Mouse (Mus musculus) heart, postnatal 14 days (tissue): ENCODE results near the gene Mrpl30. TPM values are rescaled to one million over a fixed set of nuclear protein-coding genes. Genes with fewer than 3 reads are reported as not detected.

ENCODE experiments used
- DNase-seq, 2 experiments: peaks; one replicate each; pipeline ENCODE4 v3.0.0; 2021 to 2022
- intact Hi-C: fragments of 180-260 bp; cut with DNase I; formaldehyde crosslinking; loops from one replicate; pipeline ENCODE4 v1.15.1; 2025
- long read RNA-seq, 2 experiments: library from polyadenylated mRNA; stranded (forward); transcript quantifications; one replicate each; pipeline ENCODE4 v2.0.0; 2021
- total RNA-seq, 2 experiments: library from RNA; stranded (reverse); gene quantifications; 2 replicates each; pipeline ENCODE4 v1.2.3; 2021

Gene Mrpl30
- total RNA-seq, result 100 to 1,000 TPM; 311 to 329 TPM
- long read RNA-seq, experiment 1, transcript Mrpl30-205 (5 exons, 662 nt), result minor isoform, 15 of 220 reads
- long read RNA-seq, experiment 1, transcript Mrpl30-206 (5 exons, 501 nt), result minor isoform, 6 of 220 reads
- long read RNA-seq, experiment 1, transcript Mrpl30-201 (6 exons, 969 nt), result major isoform, 93 of 220 reads
- long read RNA-seq, experiment 1, partial matches to known transcripts, result 3 of 220 reads
- long read RNA-seq, experiment 1, other reads (novel, unspliced or antisense), result 100 of 220 reads
- long read RNA-seq, experiment 2, transcript Mrpl30-205 (5 exons, 662 nt), result minor isoform, 7 of 330 reads
- long read RNA-seq, experiment 2, transcript Mrpl30-201 (6 exons, 969 nt), result major isoform, 90 of 330 reads
- long read RNA-seq, experiment 2, partial matches to known transcripts, result 0 of 330 reads
- long read RNA-seq, experiment 2, other reads (novel, unspliced or antisense), result 228 of 330 reads

- peak; percentile 88 to 91 for DNase-seq
- intact Hi-C loops, result loop anchor here (5.0 kb wide), 1 partner anchor 242 kb away; no protein-coding TSS in a partner anchor
Measured at GRCm38 (mm10) chr1:37890025-37890652, at the start of gene Mrpl30, which contains the start of gene Mitd1. Gene Mrpl30 (plus strand): TSS chr1:37890477. Gene Mitd1 (minus strand): TSS chr1:37890411.

GRCm38 (mm10) chr1:37846878-37847277 is 43.4 kb upstream of the Mrpl30 start:
- intact Hi-C loops, result no loop called here
- DNase-seq, result no peak

GRCm38 (mm10) chr1:37850696-37851095 is 39.6 kb upstream of the Mrpl30 start:
- no peak for DNase-seq
- intact Hi-C loops, result no loop called here

GRCm38 (mm10) chr1:37864511-37865400 is 25.5 kb upstream of the Mrpl30 start:
- DNase-seq, result peak; percentile 100
- intact Hi-C loops, result loop anchor here (10.0 kb wide), 2 partner anchors 420 to 1670 kb away; partner anchors contain the start of gene Cnot11

GRCm38 (mm10) chr1:37865401-37866215 is 24.7 kb upstream of the Mrpl30 start:
- intact Hi-C loops, result loop anchor here (2.0 to 10.0 kb wide), 3 partner anchors 187 to 1669 kb away; partner anchors contain the start of gene Cnot11
- DNase-seq, result no peak

GRCm38 (mm10) chr1:37866286-37866685 is 24.0 kb upstream of the Mrpl30 start, which contains the start of gene Tsga10:
Gene Tsga10 (minus strand): TSS chr1:37866429.
- no peak for DNase-seq
- intact Hi-C loops, result loop anchor here (2.0 to 10.0 kb wide), 3 partner anchors 187 to 1669 kb away; partner anchors contain the start of gene Cnot11

- intact Hi-C loops, result loop anchor here (2.0 to 10.0 kb wide), 3 partner anchors 188 to 1668 kb away; partner anchors contain the start of gene Cnot11
- peak; percentile 37 to 54 for DNase-seq
Measured at GRCm38 (mm10) chr1:37867056-37867455, 23.2 kb upstream of the Mrpl30 start.

- intact Hi-C loops, result loop anchor here (2.0 to 10.0 kb wide), 3 partner anchors 189 to 1667 kb away; partner anchors contain the start of gene Cnot11
- DNase-seq, result no peak
Measured at GRCm38 (mm10) chr1:37867684-37868322, 22.5 kb upstream of the Mrpl30 start.

GRCm38 (mm10) chr1:37868640-37869039 is 21.6 kb upstream of the Mrpl30 start:
- no peak for DNase-seq
- intact Hi-C loops, result loop anchor here (10.0 kb wide), 2 partner anchors 424 to 1666 kb away; partner anchors contain the start of gene Cnot11

- DNase-seq, result no peak
- intact Hi-C loops, result loop anchor here (10.0 kb wide), 2 partner anchors 425 to 1665 kb away; partner anchors contain the start of gene Cnot11
Measured at GRCm38 (mm10) chr1:37869362-37869761, 20.9 kb upstream of the Mrpl30 start.

GRCm38 (mm10) chr1:37871704-37872103 is 18.6 kb upstream of the Mrpl30 start, which contains the start of gene Lipt1:
Gene Lipt1 (plus strand): TSS chr1:37871738.
- intact Hi-C loops, result no loop called here
- DNase-seq, result peak; percentile 11 to 39

- intact Hi-C loops, result no loop called here
- peak; percentile 69 to 80 for DNase-seq
Measured at GRCm38 (mm10) chr1:37872131-37873067, 17.9 kb upstream of the Mrpl30 start.

GRCm38 (mm10) chr1:37873157-37873556 is 17.1 kb upstream of the Mrpl30 start:
- intact Hi-C loops, result no loop called here
- DNase-seq, result no peak

GRCm38 (mm10) chr1:37877736-37878460 is 12.4 kb upstream of the Mrpl30 start:
- intact Hi-C loops, result no loop called here
- DNase-seq, result no peak

GRCm38 (mm10) chr1:37883411-37883810 is 6.9 kb upstream of the Mrpl30 start:
- intact Hi-C loops, result no loop called here

GRCm38 (mm10) chr1:37884451-37884850 is 5.8 kb upstream of the Mrpl30 start:
- no peak for DNase-seq
- intact Hi-C loops, result no loop called here

More at GRCm38 (mm10) chr1:37883411-37883810, 6.9 kb upstream of the Mrpl30 start:
- DNase-seq, result no peak
